ENCODE assay signal across 26 mouse cellular contexts in genomic region chr14:45446777-45447176, GRCm38 (mm10). TPM values are rescaled to one million over a fixed set of nuclear protein-coding genes. Genes with fewer than 3 reads are reported as not detected.
DNase-seq lines count a peak whose midpoint lies in the region; ATAC-seq and TF ChIP-seq lines count a peak whose summit lies in the region.
"Had no signal": no experiment of that assay in that cellular context is flagged by ENCODE, and none has a peak within 500 bp of the region (broad histone marks: within the 10 kb centered on the region; RNA-seq: fewer than 3 reads in every experiment).

No protein-coding gene starts in this region.

- no peaks in the 10 kb centered on the region for H3K9me3 ChIP-seq in heart, embryonic 10.5 days
- no peaks in the 10 kb centered on the region for H3K9me3 ChIP-seq in kidney, embryonic 15.5 days (replicated peaks)
- no peaks in the 10 kb centered on the region for H3K9me3 ChIP-seq in lung, embryonic 16.5 days (ENCODE audit: control insufficient read depth, low read length)
- H3K9me3 ChIP-seq: limb, embryonic 12.5 days; megakaryocyte, embryonic 14.5 days; midbrain, embryonic 13.5 days had no signal

- TF ChIP-seq POLR2A in kidney, adult 2 months (IDR thresholded peaks at IDR 0.05; ENCODE audit: low read depth, low read length), result no peak
- no peak for TF ChIP-seq POLR2A in lung, adult 2 months (IDR thresholded peaks at IDR 0.05; ENCODE audit: borderline replicate concordance, extremely low read depth, low read depth, low read length)

- no peak for TF ChIP-seq CTCF in kidney, adult 2 months (conservative IDR thresholded peaks at IDR 0.05; ENCODE audit: insufficient read depth, insufficient read length, low read depth, low read length)
- no peak for TF ChIP-seq CTCF in lung, adult 2 months (IDR thresholded peaks at IDR 0.05; ENCODE audit: insufficient read depth, low read length)

- H3K27ac ChIP-seq in heart, embryonic 10.5 days, result no peak overlapping the region
- peak overlapping the region; percentile 71; the same call in 1 of the 2 replicates for H3K27ac ChIP-seq in kidney, embryonic 15.5 days
- no peak overlapping the region for H3K27ac ChIP-seq in kidney, adult 2 months (ENCODE audit: insufficient read depth, low read depth, low read length)
- H3K27ac ChIP-seq in lung, embryonic 16.5 days (ENCODE audit: low read length), result peak overlapping the region; percentile 55
- H3K27ac ChIP-seq: limb, embryonic 12.5 days; midbrain, embryonic 13.5 days had no signal

- no peak overlapping the region for H3K9ac ChIP-seq in kidney, embryonic 15.5 days
- H3K9ac ChIP-seq in lung, embryonic 16.5 days (ENCODE audit: low read length), result no peak overlapping the region
- H3K9ac ChIP-seq: limb, embryonic 12.5 days; liver, postnatal 0 days; midbrain, embryonic 13.5 days had no signal

- 73% methylated on average over 3 of the region's 3 CpGs for WGBS in heart, embryonic 10.5 days
- WGBS in kidney, embryonic 15.5 days, result 67% methylated on average over 3 of the region's 3 CpGs
- WGBS in kidney, adult 2 months, result 70% methylated on average over 3 of the region's 3 CpGs
- 19% methylated on average over 3 of the region's 3 CpGs for WGBS in lung, embryonic 16.5 days
- WGBS in lung, adult 2 months, result 40% methylated on average over 3 of the region's 3 CpGs

- DNase-seq in heart, adult 11 months, result peak; percentile 61
- DNase-seq in heart, embryonic 10.5 days (ENCODE audit: low spot score), result no peak
- no peak for DNase-seq in kidney, adult 2 months
- DNase-seq in lung, adult 2 months, result no peak
- peak; percentile 51 for DNase-seq in R1 (ENCODE audit: low read depth, low spot score)
- DNase-seq in right cerebral cortex, postnatal 4 days, result no peak
- DNase-seq: adrenal gland, adult 8-10 months; cerebellum, adult 2 months; cerebellum, postnatal 25 days; gastrocnemius, postnatal 14 days; kidney, postnatal 14 days; liver, postnatal 0 days; right cerebral cortex, postnatal 25 days; spleen, adult 18-20 months; thymus, postnatal 14 days had no signal

- no peak overlapping the region for H3K4me2 ChIP-seq in kidney, embryonic 15.5 days
- H3K4me2 ChIP-seq in lung, embryonic 16.5 days (ENCODE audit: low read depth, low read length), result no peak overlapping the region
- H3K4me2 ChIP-seq: heart, embryonic 11.5 days; limb, embryonic 12.5 days; liver, embryonic 11.5 days; midbrain, embryonic 13.5 days had no signal

- peaks cover 33% of the 10 kb centered on the region for H3K4me1 ChIP-seq in heart, embryonic 10.5 days
- H3K4me1 ChIP-seq in kidney, embryonic 15.5 days, result peaks cover 48% of the 10 kb centered on the region
- peaks cover 16% of the 10 kb centered on the region for H3K4me1 ChIP-seq in kidney, adult 2 months (ENCODE audit: control insufficient read depth, insufficient read depth, low read length)
- H3K4me1 ChIP-seq in lung, embryonic 16.5 days (replicated peaks; ENCODE audit: control insufficient read depth, insufficient read depth, low read length), result peaks cover 24% of the 10 kb centered on the region
- H3K4me1 ChIP-seq in lung, adult 2 months (ENCODE audit: control insufficient read depth, insufficient read depth, low read length), result peaks cover 14% of the 10 kb centered on the region
- H3K4me1 ChIP-seq: megakaryocyte, embryonic 14.5 days had no signal

- no peak for ATAC-seq in kidney, embryonic 15.5 days (replicated peaks; ENCODE audit: low FRiP score)
- 0 out of 2 replicates have a peak, but pooled peaks have one; percentile 22 for ATAC-seq in lung, embryonic 16.5 days (ENCODE audit: low read depth)
- ATAC-seq: activated CD4-positive, CD25-positive, alpha-beta regulatory T cell, adult 4 months; forebrain, embryonic 14.5 days; intestine, embryonic 16.5 days; liver, postnatal 0 days; midbrain, embryonic 13.5 days had no signal

- H3K36me3 ChIP-seq in heart, embryonic 10.5 days, result no peaks in the 10 kb centered on the region
- H3K36me3 ChIP-seq in kidney, embryonic 15.5 days, result no peaks in the 10 kb centered on the region
- no peaks in the 10 kb centered on the region for H3K36me3 ChIP-seq in kidney, adult 2 months (ENCODE audit: control insufficient read depth, insufficient read depth, low read length)
- no peaks in the 10 kb centered on the region for H3K36me3 ChIP-seq in lung, embryonic 16.5 days (ENCODE audit: control insufficient read depth, insufficient read depth, low read length)
- H3K36me3 ChIP-seq: limb, embryonic 12.5 days; midbrain, embryonic 13.5 days had no signal

- H3K4me3 ChIP-seq in heart, embryonic 10.5 days, result no peak overlapping the region
- H3K4me3 ChIP-seq in kidney, embryonic 15.5 days (replicated peaks), result no peak overlapping the region
- no peak overlapping the region for H3K4me3 ChIP-seq in kidney, adult 2 months (ENCODE audit: insufficient read depth, low read depth, low read length)
- no peak overlapping the region for H3K4me3 ChIP-seq in lung, embryonic 16.5 days (ENCODE audit: low read length)
- no peak overlapping the region for H3K4me3 ChIP-seq in lung, adult 2 months (replicated peaks; ENCODE audit: extremely low read depth, low read depth, low read length)
- H3K4me3 ChIP-seq: limb, embryonic 12.5 days; megakaryocyte, embryonic 14.5 days; midbrain, embryonic 13.5 days had no signal

- H3K27me3 ChIP-seq in heart, embryonic 10.5 days (ENCODE audit: insufficient read depth, poor library complexity, severe bottlenecking), result no peaks in the 10 kb centered on the region
- H3K27me3 ChIP-seq in kidney, embryonic 15.5 days, result no peaks in the 10 kb centered on the region
- H3K27me3 ChIP-seq in kidney, adult 2 months (replicated peaks; ENCODE audit: control insufficient read depth, insufficient read depth, low read length), result no peaks in the 10 kb centered on the region
- no peaks in the 10 kb centered on the region for H3K27me3 ChIP-seq in lung, embryonic 16.5 days (ENCODE audit: control insufficient read depth, insufficient read depth, low read depth, low read length)
- H3K27me3 ChIP-seq: CH12.LX; limb, embryonic 12.5 days; midbrain, embryonic 13.5 days had no signal

RNA-seq across cellular contexts. Expression of gene Gnpnat1, which starts 42.1 kb away (rescaled TPM):
- 34.9 and 54.4 TPM in 2 replicates for polyA plus RNA-seq in heart, embryonic 10.5 days (2016; fragmentation: Nextera tagmentation; extraction: Ambion mirVana)
- 55.6 and 60.2 TPM in 2 replicates for polyA plus RNA-seq in kidney, embryonic 15.5 days (2015; fragmentation: Nextera tagmentation; extraction: Ambion mirVana)
- polyA plus RNA-seq in kidney, adult 2 months (2012; rRNA removed), result 8.0 and 10.1 TPM in 2 replicates
- polyA plus RNA-seq in lung, embryonic 16.5 days (2015; fragmentation: Nextera tagmentation; extraction: Ambion mirVana), result 43.6 and 45.4 TPM in 2 replicates
- 3.2 and 3.7 TPM in 2 replicates for polyA plus RNA-seq in lung, adult 2 months (2012; rRNA removed)

Comparison
In these comparisons a context has a peak if more than half of its experiments do, and no peak if none do; other contexts are left out.
1. DNase-seq: peak in heart, adult 11 months (single experiment) and R1 (single experiment); none in heart, embryonic 10.5 days (single experiment), kidney, adult 2 months (single experiment), lung, adult 2 months (single experiment) and right cerebral cortex, postnatal 4 days (single experiment).
2. H3K27ac ChIP-seq: peak in kidney, embryonic 15.5 days (single experiment) and lung, embryonic 16.5 days (single experiment); none in heart, embryonic 10.5 days (single experiment) and kidney, adult 2 months (single experiment).